Mouse (Mus musculus) ES-Bruce4 (cell line): Measurements from ENCODE around the gene Sec1.

Source experiments
- CTCF ChIP-seq: IDR thresholded peaks from one replicate; pipeline ENCODE4 v1.8.1; 2011; ENCODE audit warnings: low read depth, low read length
- EP300 ChIP-seq: IDR thresholded peaks from 2 replicates; pipeline ENCODE4 v1.6.1; 2011; ENCODE audit warnings: low read depth, low read length; ENCODE audit not compliant: insufficient read depth
- POLR2A ChIP-seq: IDR thresholded peaks from one replicate; pipeline ENCODE4 v1.8.1; 2011; ENCODE audit warnings: low read length; ENCODE audit not compliant: insufficient read depth

GRCm38 (mm10) chr7:45665303-45666138 is 28.7 kb downstream of the Sec1 start:
- no peak for TF ChIP-seq CTCF
- TF ChIP-seq POLR2A: no peak
- no peak for TF ChIP-seq EP300
